Mouse (Mus musculus): ENCODE measurements around the gene Gm10974.

DNA sequence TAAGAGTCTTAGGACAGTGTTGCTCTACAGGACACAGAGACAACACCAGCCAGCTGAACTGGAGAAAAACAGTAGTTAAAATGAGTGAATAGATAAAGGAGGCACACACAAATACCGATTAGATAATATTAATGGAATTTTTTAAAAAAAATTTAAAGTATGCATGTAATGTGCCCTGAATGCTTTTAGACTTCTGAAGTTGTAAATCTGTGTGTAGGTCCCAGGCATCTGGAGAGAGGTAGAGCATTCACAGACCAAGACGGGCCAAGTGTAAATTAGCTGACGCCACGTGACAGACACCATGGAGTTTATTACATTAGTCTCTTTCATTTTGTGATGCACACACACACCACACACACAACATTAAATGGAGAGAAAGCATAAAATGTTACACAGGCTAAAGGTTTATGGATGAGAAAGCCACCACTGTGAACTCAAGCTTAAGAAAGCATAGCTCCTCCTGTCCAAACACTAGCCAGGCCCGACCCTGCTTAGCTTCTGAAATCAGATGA, 4.3 kb downstream of the Gm10974 start:
- TF ChIP-seq POLR2A (IDR thresholded peaks at IDR 0.05; ENCODE audit: borderline replicate concordance, extremely low read depth, low read depth, low read length) (no peak), CTCF (IDR thresholded peaks at IDR 0.05; ENCODE audit: insufficient read depth, low read length) (no peak)

Measured in lung, adult 2 months (tissue).